Mouse (Mus musculus): Measurements from ENCODE around the gene Hk1.

Hk1 gene

DNA sequence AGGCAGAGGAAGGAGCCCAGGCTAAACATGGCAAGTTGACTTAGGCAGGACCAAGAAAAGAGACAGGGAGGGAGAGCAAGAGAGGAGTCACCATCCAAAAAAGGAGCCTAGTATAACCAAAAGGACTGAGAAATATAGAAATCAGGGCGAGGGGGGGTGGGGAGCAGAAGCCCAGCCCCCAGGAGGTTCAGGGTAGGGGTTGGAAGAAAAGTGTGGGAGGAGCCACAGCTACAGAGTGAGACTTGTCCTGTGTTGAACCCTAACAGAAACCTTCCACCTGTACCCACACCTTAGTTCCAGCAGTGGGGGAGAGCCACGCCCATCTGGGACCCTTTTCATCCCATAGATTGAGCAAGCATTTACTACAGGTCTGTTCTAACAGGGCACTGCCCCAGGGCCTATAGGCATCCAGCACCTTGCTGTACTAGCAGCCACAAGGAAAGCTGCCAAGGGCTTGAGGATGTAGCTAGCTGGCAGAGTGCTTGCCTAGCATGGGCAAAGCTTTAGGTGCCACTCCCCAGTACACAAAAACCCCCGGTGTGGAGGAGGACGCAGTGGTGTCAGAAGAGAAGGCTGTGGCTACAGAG is 96.4 kb downstream of the Hk1 start:
- in situ Hi-C loops (cut with MboI; ENCODE audit: unreplicated experiment in 2 of 2) = loop anchor here in 1 of 2 experiments (10.0 kb wide), 1 partner anchor 62 kb away; no protein-coding TSS in a partner anchor

DNA sequence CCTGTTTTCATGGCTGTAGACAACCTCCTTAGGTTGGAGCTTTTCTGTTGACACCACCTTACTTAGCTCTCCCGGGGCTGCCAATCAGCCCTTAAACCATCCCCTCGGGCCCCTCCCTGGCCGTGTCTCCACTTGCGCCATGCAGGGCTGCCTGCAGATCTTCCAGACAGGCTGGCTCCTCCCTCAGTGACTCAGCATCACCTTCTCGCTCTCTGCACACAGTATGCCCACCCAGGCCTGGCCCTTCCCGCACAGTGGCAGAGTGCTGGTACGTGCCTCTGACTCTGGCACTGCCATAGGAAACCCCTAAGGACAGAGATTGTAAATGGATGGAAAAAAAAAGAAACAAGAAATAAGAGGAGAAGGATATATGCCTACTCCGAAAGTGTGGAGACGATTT is 96.9 kb downstream of the Hk1 start:
- in situ Hi-C loops (cut with MboI; ENCODE audit: unreplicated experiment in 2 of 2) = loop anchor here in 1 of 2 experiments (10.0 kb wide), 1 partner anchor 62 kb away; no protein-coding TSS in a partner anchor

- in situ Hi-C loops (cut with MboI; ENCODE audit: unreplicated experiment in 2 of 2) = loop anchor here in 1 of 2 experiments (5.0 to 10.0 kb wide), 3 partner anchors 65 to 208 kb away; partner anchors contain the start of gene Vps26a
Measured at GRCm38 (mm10) chr10:62279671-62280070, 100.0 kb downstream of the Hk1 start.

- in situ Hi-C loops (cut with MboI; ENCODE audit: unreplicated experiment in 2 of 2) = loop anchor here in 1 of 2 experiments (5.0 to 10.0 kb wide), 2 partner anchors 106 to 208 kb away; partner anchors contain the start of gene Vps26a
Measured at GRCm38 (mm10) chr10:62279066-62279465, 100.6 kb downstream of the Hk1 start.

- in situ Hi-C loops (cut with MboI; ENCODE audit: unreplicated experiment in 2 of 2) = loop anchor here in 1 of 2 experiments (5.0 to 10.0 kb wide), 2 partner anchors 107 to 210 kb away; partner anchors contain the start of gene Vps26a
Measured at GRCm38 (mm10) chr10:62277499-62278293, 102.0 kb downstream of the Hk1 start.

DNA sequence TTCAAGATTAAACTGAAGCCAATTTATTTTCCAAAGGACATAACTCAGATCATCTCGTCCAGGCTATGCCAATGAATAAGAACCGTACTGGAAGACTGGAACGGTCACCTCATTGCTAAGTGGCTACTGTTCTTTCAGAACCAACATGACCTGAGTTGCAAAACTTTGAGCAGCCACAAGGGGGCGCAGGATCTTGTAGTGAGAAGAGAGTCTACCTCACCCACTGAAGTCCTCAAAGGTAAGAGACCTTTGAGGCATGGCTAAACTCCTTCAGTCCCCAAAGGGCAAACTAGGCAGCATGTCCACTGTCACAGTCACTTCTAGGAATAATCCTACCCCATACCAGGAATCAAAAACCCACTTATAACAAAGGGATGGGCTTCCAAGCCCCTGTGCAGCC is 104.5 kb downstream of the Hk1 start:
- in situ Hi-C loops (cut with MboI; ENCODE audit: unreplicated experiment in 2 of 2) = loop anchor here in 1 of 2 experiments (5.0 to 10.0 kb wide), 2 partner anchors 110 to 212 kb away; partner anchors contain the start of gene Vps26a

DNA sequence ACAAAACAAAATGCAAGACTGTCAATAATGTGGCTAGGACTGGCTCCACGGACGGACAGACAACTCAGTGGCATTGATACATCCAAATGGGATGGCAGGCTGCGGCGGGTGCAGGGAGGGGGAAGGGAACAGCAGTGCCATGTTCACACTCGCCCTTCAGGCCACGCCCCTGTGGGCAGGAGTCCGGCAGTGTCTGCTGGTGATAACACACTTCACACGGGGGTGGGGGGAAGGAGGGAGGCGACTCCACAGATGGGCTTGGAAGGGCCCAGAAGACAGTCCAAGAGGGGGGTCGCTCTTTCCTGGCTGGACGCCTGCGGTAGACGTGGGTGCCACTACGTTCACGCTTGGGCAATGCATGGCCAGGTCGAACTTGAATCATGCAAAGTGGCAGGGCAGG is 110.4 kb downstream of the Hk1 start:
- in situ Hi-C loops (cut with MboI; ENCODE audit: unreplicated experiment in 2 of 2) = no loop called here

- in situ Hi-C loops (cut with MboI; ENCODE audit: unreplicated experiment in 2 of 2) = loop anchor here in 1 of 2 experiments (5.0 kb wide), 1 partner anchor 77 kb away; no protein-coding TSS in a partner anchor
Measured at GRCm38 (mm10) chr10:62264299-62264698, 115.4 kb downstream of the Hk1 start.

GRCm38 (mm10) chr10:62261115-62261886 is 118.4 kb downstream of the Hk1 start:
- in situ Hi-C loops (cut with MboI; ENCODE audit: unreplicated experiment in 2 of 2) = loop anchor here in 1 of 2 experiments (5.0 kb wide), 1 partner anchor 74 kb away; no protein-coding TSS in a partner anchor

GRCm38 (mm10) chr10:62258298-62258697 is 121.4 kb downstream of the Hk1 start:
- in situ Hi-C loops (cut with MboI; ENCODE audit: unreplicated experiment in 2 of 2) = loop anchor here in 1 of 2 experiments (10.0 kb wide), 1 partner anchor 153 kb away; no protein-coding TSS in a partner anchor

DNA sequence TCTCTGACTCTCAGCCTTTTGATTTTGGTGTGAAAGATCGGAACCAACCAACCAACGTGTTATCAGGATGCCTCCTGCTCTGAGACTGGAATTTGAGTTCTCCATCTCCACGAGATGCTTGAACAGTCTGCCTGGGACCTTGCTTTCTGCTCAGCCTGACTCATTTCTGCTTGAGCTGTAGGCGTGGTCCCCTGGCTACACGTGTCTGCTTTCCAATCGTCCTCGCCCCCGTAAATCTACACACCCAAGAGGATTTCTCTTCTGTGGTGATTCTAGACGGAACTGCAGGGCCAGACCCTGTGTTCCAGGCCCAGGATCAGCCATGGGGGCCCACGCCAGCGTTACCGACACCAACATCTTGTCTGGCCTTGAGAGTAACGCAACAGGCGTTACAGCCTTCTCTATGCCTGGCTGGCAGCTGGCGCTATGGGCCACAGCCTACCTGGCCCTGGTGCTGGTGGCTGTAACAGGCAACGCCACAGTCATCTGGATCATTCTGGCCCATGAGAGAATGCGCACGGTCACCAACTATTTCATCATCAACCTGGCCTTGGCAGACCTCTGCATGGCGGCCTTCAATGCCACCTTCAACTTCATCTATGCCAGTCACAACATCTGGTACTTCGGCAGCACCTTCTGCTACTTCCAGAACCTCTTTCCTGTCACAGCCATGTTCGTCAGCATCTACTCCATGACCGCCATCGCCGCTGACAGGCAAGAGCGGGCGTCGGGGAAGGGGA is 127.0 kb downstream of the Hk1 start:
- in situ Hi-C loops (cut with MboI; ENCODE audit: unreplicated experiment in 2 of 2) = loop anchor here (5.0 to 10.0 kb wide), 2 partner anchors 60 to 148 kb away; no protein-coding TSS in a partner anchor

DNA sequence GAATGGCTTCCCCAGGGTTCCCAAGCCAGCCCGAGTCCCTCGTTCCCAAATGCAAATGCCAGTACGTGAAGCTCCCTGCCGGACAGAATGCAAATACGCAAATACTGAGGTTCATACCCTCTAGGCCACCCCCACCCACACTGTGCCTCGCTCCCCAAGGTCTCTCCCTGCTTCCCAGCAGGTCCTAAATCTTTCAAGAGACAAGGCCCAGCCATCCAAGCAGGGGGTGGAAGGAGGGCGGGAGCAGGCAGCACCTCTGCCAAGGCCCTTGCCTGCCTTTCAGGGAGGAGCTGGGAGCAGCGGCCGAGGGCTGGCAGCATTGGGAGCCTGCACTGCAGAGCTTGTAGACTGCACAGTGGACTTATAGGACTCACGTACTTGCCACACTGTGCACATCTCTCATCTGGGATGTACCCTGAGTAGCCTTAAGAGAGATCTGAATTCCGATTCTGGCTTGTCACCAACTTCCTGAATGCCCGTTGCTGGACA is 127.7 kb downstream of the Hk1 start, which contains the start of gene Tacr2:
Tacr2 (plus strand) TSS at position 439 of the 489 bp plus-strand sequence.
- in situ Hi-C loops (cut with MboI; ENCODE audit: unreplicated experiment in 2 of 2) = loop anchor here (5.0 to 10.0 kb wide), 2 partner anchors 60 to 147 kb away; no protein-coding TSS in a partner anchor

DNA sequence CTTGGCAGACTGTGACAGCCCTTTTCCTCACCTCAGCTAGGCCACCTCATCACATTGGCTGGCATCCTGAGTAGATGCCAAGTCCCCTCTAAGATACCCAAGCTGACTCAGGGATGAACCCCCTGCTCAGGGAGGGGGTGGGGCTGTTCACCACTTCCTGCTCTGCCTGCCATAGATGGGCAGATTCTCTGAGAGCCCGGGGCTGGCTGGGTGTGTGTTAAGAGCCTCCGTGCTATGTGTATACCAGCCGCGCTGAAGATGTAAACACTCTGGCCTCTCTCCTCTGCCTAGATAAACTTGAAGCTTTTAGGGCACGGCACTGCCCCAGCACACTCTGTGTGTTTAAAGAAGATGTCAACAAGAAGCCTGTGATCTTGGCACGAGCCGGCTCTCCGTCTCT is 131.9 kb downstream of the Hk1 start:
- in situ Hi-C loops (cut with MboI; ENCODE audit: unreplicated experiment in 2 of 2) = no loop called here

GRCm38 (mm10) chr10:62247156-62247555 is 132.6 kb downstream of the Hk1 start:
- in situ Hi-C loops (cut with MboI; ENCODE audit: unreplicated experiment in 2 of 2) = no loop called here

DNA sequence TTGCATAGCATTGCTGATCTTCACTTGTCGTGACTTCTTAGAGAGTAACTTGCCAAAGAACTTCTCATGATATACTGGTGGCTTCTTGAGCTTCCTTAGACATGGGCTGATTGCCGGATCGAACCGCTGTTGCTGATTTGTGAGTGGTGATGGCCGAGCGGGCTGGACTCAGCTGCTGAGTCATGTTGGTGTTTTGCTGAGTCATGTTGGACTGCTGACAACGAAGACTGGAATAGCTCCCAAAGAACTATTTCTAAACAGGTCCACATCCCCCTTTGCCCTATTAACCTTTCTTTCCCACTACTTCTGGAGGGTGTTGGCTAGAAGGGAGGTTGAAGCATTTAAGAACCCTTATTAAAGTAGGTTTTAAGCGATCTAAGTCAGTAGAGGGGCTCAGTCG is 135.6 kb downstream of the Hk1 start:
- in situ Hi-C loops (cut with MboI; ENCODE audit: unreplicated experiment in 2 of 2) = no loop called here

DNA sequence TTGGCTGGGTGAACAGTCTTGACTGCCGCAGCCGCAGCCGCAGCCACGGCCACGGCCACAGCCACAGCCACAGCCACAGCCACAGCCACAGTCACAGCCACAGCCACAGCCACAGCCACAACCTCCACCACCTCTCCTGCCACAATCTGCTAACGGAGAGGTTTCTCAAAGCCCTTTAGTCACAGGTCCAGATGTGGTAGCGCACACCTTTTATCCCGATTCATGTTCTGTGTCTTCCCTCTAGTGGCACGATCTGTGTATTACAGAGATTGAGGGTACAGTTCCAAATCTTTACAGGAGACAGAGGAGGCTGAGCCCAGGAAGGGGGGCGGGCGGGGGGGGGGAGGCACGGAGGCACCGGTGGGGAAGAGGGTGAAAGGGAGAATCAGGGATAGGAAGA is 136.8 kb downstream of the Hk1 start:
- in situ Hi-C loops (cut with MboI; ENCODE audit: unreplicated experiment in 2 of 2) = no loop called here

DNA sequence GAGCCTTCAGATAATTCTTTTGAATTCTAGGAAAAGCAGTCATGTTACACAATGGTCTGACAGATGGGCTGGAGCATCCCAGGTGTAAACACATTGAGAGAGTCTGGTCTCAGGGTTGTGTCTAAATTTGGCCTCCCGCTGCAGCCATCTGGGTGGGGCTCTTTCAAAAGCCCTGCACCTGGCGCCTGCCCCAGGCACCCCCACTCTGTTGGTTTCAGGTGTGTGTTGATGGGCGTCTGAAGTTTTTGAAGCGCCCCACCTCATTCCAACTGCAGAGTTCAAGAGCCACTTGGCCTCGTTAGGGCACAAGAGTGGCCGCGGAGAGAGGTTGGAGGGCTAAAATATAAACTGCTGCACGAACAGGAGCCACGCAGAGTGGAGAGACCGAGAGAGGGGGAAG is 137.3 kb downstream of the Hk1 start:
- in situ Hi-C loops (cut with MboI; ENCODE audit: unreplicated experiment in 2 of 2) = no loop called here

- in situ Hi-C loops (cut with MboI; ENCODE audit: unreplicated experiment in 2 of 2) = no loop called here
Measured at GRCm38 (mm10) chr10:62239270-62239669, 140.4 kb downstream of the Hk1 start.

- in situ Hi-C loops (cut with MboI; ENCODE audit: unreplicated experiment in 2 of 2) = no loop called here
Measured at GRCm38 (mm10) chr10:62238688-62239087, 141.0 kb downstream of the Hk1 start.
